Mouse (Mus musculus): Measurements from ENCODE around the gene Klc1.
A peak's percentile ranks its signal among the peaks of the same experiment; 100 is the strongest.

Klc1 gene

GRCm38 (mm10) chr12:111814769-111815762 is 56.4 kb downstream of the Klc1 start:
- peak; percentile 56 to 58 for DNase-seq

- DNase-seq: peak in 1 of 2 experiments; percentile 41
Measured at GRCm38 (mm10) chr12:111816528-111816927, 57.9 kb downstream of the Klc1 start.

- peak; percentile 46 to 55 for DNase-seq
Measured at GRCm38 (mm10) chr12:111816967-111817366, 58.3 kb downstream of the Klc1 start.

GRCm38 (mm10) chr12:111817991-111818390 is 59.3 kb downstream of the Klc1 start:
- DNase-seq: no peak

- DNase-seq: peak; percentile 56 to 59
Measured at GRCm38 (mm10) chr12:111819936-111820335, 61.3 kb downstream of the Klc1 start.

- no peak for DNase-seq
Measured at GRCm38 (mm10) chr12:111820708-111821107, 62.1 kb downstream of the Klc1 start.

GRCm38 (mm10) chr12:111821931-111822330 is 63.3 kb downstream of the Klc1 start:
- DNase-seq: no peak

- DNase-seq: no peak
Measured at GRCm38 (mm10) chr12:111827556-111827955, 68.9 kb downstream of the Klc1 start.

- no peak for DNase-seq
Measured at GRCm38 (mm10) chr12:111829447-111829846, 70.8 kb downstream of the Klc1 start.

- DNase-seq: no peak
Measured at GRCm38 (mm10) chr12:111829954-111830353, 71.3 kb downstream of the Klc1 start.

- DNase-seq: no peak
Measured at GRCm38 (mm10) chr12:111830375-111830774, 71.7 kb downstream of the Klc1 start.

- DNase-seq: no peak
Measured at GRCm38 (mm10) chr12:111832643-111833042, 74.0 kb downstream of the Klc1 start.

- DNase-seq: no peak
Measured at GRCm38 (mm10) chr12:111833457-111833856, 74.8 kb downstream of the Klc1 start.

GRCm38 (mm10) chr12:111842565-111843433 is 84.2 kb downstream of the Klc1 start:
- DNase-seq: no peak

GRCm38 (mm10) chr12:111843470-111843869 is 84.8 kb downstream of the Klc1 start:
- DNase-seq: no peak

- DNase-seq: no peak
Measured at GRCm38 (mm10) chr12:111845953-111846352, 87.3 kb downstream of the Klc1 start.

GRCm38 (mm10) chr12:111846815-111847214 is 88.2 kb downstream of the Klc1 start:
- no peak for DNase-seq

GRCm38 (mm10) chr12:111848300-111848798 is 89.7 kb downstream of the Klc1 start:
- no peak for DNase-seq

- no peak for DNase-seq
Measured at GRCm38 (mm10) chr12:111851235-111851634, 92.6 kb downstream of the Klc1 start.

GRCm38 (mm10) chr12:111851745-111852144 is 93.1 kb downstream of the Klc1 start:
- DNase-seq: no peak

GRCm38 (mm10) chr12:111853011-111853436 is 94.4 kb downstream of the Klc1 start:
- DNase-seq: peak; percentile 13 to 36

GRCm38 (mm10) chr12:111853546-111853945 is 94.9 kb downstream of the Klc1 start:
- DNase-seq: no peak

- no peak for DNase-seq
Measured at GRCm38 (mm10) chr12:111855448-111855847, 96.8 kb downstream of the Klc1 start.

All from kidney, adult 8-10 months (tissue).